Mouse (Mus musculus) lung, embryonic 15.5 days (tissue): ENCODE results near the gene Macf1. TPM values are rescaled to one million over a fixed set of nuclear protein-coding genes. Genes with fewer than 3 reads are reported as not detected.

Source experiments
- ATAC-seq: fragments of 200-750 bp; cut with Nextera tagmentation; 2 replicates; pipeline ENCODE4 v1.8.0; 2017; ENCODE audit warnings: moderate number of reproducible peaks, borderline replicate concordance; ENCODE audit not compliant: low FRiP score, low TSS enrichment; ENCODE audit errors: extremely low read depth
- H3K27ac ChIP-seq: fragments of 300-500 bp; sonication (generic); 2 replicates; pipeline ENCODE4 v1.5.1; 2015; ENCODE audit warnings: moderate library complexity, mild to moderate bottlenecking, inconsistent platforms
- H3K27me3 ChIP-seq: fragments of 300-500 bp; sonication (generic); 2 replicates; pipeline ENCODE4 v1.6.1; 2015; ENCODE audit warnings: inconsistent platforms
- H3K36me3 ChIP-seq: fragments of 300-500 bp; sonication (generic); 2 replicates; pipeline ENCODE4 v1.6.1; 2015; ENCODE audit warnings: inconsistent platforms
- H3K4me1 ChIP-seq: fragments of 300-500 bp; sonication (generic); 2 replicates; pipeline ENCODE4 v1.6.1; 2015; ENCODE audit warnings: inconsistent platforms
- H3K4me2 ChIP-seq: fragments of 300-500 bp; sonication (generic); 2 replicates; pipeline ENCODE4 v1.6.1; 2015; ENCODE audit warnings: inconsistent platforms, mild to moderate bottlenecking, moderate library complexity
- H3K4me3 ChIP-seq: fragments of 300-500 bp; sonication (generic); 2 replicates; pipeline ENCODE4 v1.5.1; 2015; ENCODE audit warnings: mild to moderate bottlenecking, inconsistent platforms
- H3K9ac ChIP-seq: fragments of 300-500 bp; sonication (generic); 2 replicates; pipeline ENCODE4 v1.6.1; 2015; ENCODE audit warnings: inconsistent platforms
- H3K9me3 ChIP-seq: fragments of 300-500 bp; sonication (generic); 2 replicates; pipeline ENCODE4 v1.6.1; 2016; ENCODE audit warnings: inconsistent platforms
- WGBS: fragments of 180-500 bp; shearing (Covaris S2); methylation state at CpG from one replicate; pipeline ENCODE4 v1.1.7; 2015; 5-methylcytosine and 5-hydroxymethylcytosine counted together
- polyA plus RNA-seq: library from polyadenylated mRNA; unstranded; fragments of >200 nt; fragmentation: Nextera tagmentation; extraction: Ambion mirVana; gene quantifications from 2 replicates; pipeline ENCODE4 v1.2.1, GENCODE M21; 2015

Gene Macf1
- polyA plus RNA-seq, 1 experiment from 2014 or later: 73.1 TPM

DNA sequence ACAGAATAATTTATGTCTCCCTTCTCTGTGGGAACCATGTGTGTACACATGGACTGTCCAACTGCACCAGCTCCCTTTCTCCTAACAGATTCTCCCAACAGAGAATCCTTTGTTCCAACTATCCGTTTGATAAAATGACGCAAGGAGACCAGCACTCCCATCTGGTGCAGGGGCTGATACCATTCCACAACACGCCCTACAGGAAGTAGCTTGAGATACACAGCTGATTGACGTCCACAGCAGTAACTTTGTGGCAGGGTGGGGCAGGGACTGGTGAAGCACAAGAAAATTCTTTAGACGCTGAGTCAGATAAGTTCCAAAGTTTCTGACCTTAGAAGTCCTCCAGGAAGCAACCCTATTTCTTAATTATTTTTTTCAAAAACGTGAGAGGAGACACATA lies 261.3 kb downstream of the Macf1 start:
- WGBS: 31% methylated on average over 6 of the region's 6 CpGs
- H3K4me1 ChIP-seq: peaks cover 30% of the 10 kb centered on the region
- H3K9me3 ChIP-seq: no peaks in the 10 kb centered on the region
- H3K4me3 ChIP-seq: no peak overlapping the region
- H3K27ac ChIP-seq: no peak overlapping the region
- H3K27me3 ChIP-seq: no peaks in the 10 kb centered on the region
- no peak overlapping the region for H3K4me2 ChIP-seq
- H3K36me3 ChIP-seq: no peaks in the 10 kb centered on the region
- H3K9ac ChIP-seq: no peak overlapping the region
- no peak for ATAC-seq

GRCm38 (mm10) chr4:123418032-123418431 lies 266.1 kb downstream of the Macf1 start:
- H3K36me3 ChIP-seq: no peaks in the 10 kb centered on the region
- no peak for ATAC-seq

GRCm38 (mm10) chr4:123417478-123417877 lies 266.7 kb downstream of the Macf1 start:
- no peak overlapping the region for H3K4me2 ChIP-seq
- ATAC-seq: no peak
- no peaks in the 10 kb centered on the region for H3K27me3 ChIP-seq
- no peak overlapping the region for H3K27ac ChIP-seq
- peaks cover 23% of the 10 kb centered on the region for H3K4me1 ChIP-seq
- H3K9me3 ChIP-seq: no peaks in the 10 kb centered on the region
- H3K9ac ChIP-seq: no peak overlapping the region
- H3K4me3 ChIP-seq: no peak overlapping the region
- H3K36me3 ChIP-seq: no peaks in the 10 kb centered on the region
- WGBS: 70% methylated on average over 1 of the region's 3 CpGs

More at GRCm38 (mm10) chr4:123418032-123418431, 266.1 kb downstream of the Macf1 start:
- Histone ChIP-seq H3K27me3 (no peaks in the 10 kb centered on the region), H3K27ac (no peak overlapping the region), H3K4me2 (no peak overlapping the region), H3K9me3 (no peaks in the 10 kb centered on the region), H3K4me1 (peaks cover 23% of the 10 kb centered on the region), H3K9ac (no peak overlapping the region), H3K4me3 (no peak overlapping the region)
- 76% methylated on average over 3 of the region's 3 CpGs for WGBS

DNA sequence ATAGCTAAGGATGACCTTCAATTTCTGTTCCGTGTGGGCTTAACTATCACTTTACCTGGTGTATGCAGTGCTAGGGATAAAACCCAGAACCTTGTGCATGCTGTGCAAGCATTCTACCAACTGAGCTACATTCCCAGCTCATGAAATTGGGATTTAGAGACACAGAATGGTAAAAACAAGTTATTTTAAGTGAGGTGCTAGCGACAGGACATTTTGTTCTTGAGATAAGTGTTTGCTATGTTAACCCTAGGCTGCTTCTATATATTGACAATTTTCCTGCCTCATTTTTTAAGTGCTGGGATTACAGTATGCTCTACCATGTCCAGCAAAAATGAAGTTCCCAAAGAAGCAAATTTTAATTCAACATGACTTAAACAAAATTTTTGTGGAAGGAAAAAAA lies 267.3 kb downstream of the Macf1 start:
- no peak overlapping the region for H3K4me3 ChIP-seq
- peaks cover 24% of the 10 kb centered on the region for H3K4me1 ChIP-seq
- H3K27me3 ChIP-seq: no peaks in the 10 kb centered on the region
- H3K27ac ChIP-seq: no peak overlapping the region
- 66% methylated on average over 2 of the region's 2 CpGs for WGBS
- H3K36me3 ChIP-seq: no peaks in the 10 kb centered on the region
- no peak overlapping the region for H3K9ac ChIP-seq
- no peak overlapping the region for H3K4me2 ChIP-seq
- no peaks in the 10 kb centered on the region for H3K9me3 ChIP-seq
- ATAC-seq: no peak

DNA sequence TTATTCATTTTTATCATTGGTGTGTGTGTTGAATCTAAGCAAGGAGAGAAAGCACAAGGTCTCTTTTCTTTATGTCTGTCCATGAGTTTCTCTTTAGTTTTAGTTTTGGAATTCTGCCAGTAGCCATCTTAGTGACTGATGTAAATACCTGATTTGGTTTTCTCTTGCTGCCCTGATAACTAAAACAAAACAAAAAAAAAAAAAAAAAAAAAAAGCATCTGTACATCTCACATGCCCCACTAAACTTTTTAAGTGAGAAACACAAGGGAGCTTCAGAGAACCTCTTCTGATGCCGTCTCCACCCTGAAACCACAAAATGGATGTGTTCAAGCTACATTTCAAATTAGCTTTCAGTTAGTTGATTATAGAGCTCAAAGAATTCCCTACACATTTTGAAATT lies 268.6 kb downstream of the Macf1 start:
- H3K27me3 ChIP-seq: no peaks in the 10 kb centered on the region
- no peak overlapping the region for H3K9ac ChIP-seq
- H3K4me3 ChIP-seq: no peak overlapping the region
- no peaks in the 10 kb centered on the region for H3K9me3 ChIP-seq
- WGBS: 95% methylated on average over 1 of the region's 1 CpGs
- no peak overlapping the region for H3K27ac ChIP-seq
- H3K4me1 ChIP-seq: peaks cover 31% of the 10 kb centered on the region
- no peaks in the 10 kb centered on the region for H3K36me3 ChIP-seq
- ATAC-seq: no peak
- no peak overlapping the region for H3K4me2 ChIP-seq

- Histone ChIP-seq H3K36me3 (peaks cover 4% of the 10 kb centered on the region; the same call in 1 of the 2 replicates), H3K4me1 (peaks cover 48% of the 10 kb centered on the region)
- 18% methylated on average over 2 of the region's 2 CpGs for WGBS
Observed at GRCm38 (mm10) chr4:123413876-123414275, 270.3 kb downstream of the Macf1 start.

GRCm38 (mm10) chr4:123412981-123413380 lies 271.2 kb downstream of the Macf1 start:
- Histone ChIP-seq H3K27ac (peak overlapping the region; percentile 95), H3K9ac (peak overlapping the region; percentile 64; the same call in 1 of the 2 replicates), H3K27me3 (no peaks in the 10 kb centered on the region), H3K36me3 (peaks cover 6% of the 10 kb centered on the region; the same call in 1 of the 2 replicates), H3K9me3 (no peaks in the 10 kb centered on the region), H3K4me3 (0 out of 2 replicates have a peak overlapping the region, but pooled peaks have one; percentile 63), H3K4me1 (peaks cover 56% of the 10 kb centered on the region), H3K4me2 (peak overlapping the region; percentile 91)
- ATAC-seq: no peak
- 27% methylated on average over 2 of the region's 2 CpGs for WGBS

More at GRCm38 (mm10) chr4:123413876-123414275, 270.3 kb downstream of the Macf1 start:
- no peaks in the 10 kb centered on the region for H3K9me3 ChIP-seq
- no peak overlapping the region for H3K4me3 ChIP-seq
- no peak for ATAC-seq
- no peak overlapping the region for H3K4me2 ChIP-seq
- H3K27ac ChIP-seq: peak overlapping the region; percentile 59
- no peaks in the 10 kb centered on the region for H3K27me3 ChIP-seq
- H3K9ac ChIP-seq: no peak overlapping the region

DNA sequence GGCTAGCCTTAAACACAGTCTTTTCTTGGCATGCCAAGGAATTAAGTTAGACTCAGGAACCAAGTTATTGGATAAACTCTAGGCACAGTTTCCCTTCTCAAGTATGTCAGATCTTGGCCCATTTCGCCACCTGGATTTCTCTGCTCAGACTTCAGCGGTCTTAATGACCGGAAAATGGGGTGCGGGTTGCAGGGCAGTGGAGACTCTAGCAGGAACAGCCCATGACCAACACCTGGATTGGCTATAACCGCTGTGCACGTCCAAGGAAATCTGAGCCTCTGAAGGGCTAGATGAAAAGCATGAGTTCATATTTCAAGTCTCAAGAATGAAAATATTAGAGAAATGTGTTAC lies 271.7 kb downstream of the Macf1 start:
- Histone ChIP-seq H3K4me1 (peaks cover 60% of the 10 kb centered on the region), H3K9ac (peak overlapping the region; percentile 64), H3K4me3 (peak overlapping the region; percentile 63), H3K27me3 (no peaks in the 10 kb centered on the region), H3K27ac (peak overlapping the region; percentile 95), H3K9me3 (no peaks in the 10 kb centered on the region), H3K36me3 (peaks cover 7% of the 10 kb centered on the region; the same call in 1 of the 2 replicates), H3K4me2 (peak overlapping the region; percentile 91)
- 0 out of 2 replicates have a peak, but pooled peaks have one; percentile 3 for ATAC-seq
- 4% methylated on average over 6 of the region's 6 CpGs for WGBS

DNA sequence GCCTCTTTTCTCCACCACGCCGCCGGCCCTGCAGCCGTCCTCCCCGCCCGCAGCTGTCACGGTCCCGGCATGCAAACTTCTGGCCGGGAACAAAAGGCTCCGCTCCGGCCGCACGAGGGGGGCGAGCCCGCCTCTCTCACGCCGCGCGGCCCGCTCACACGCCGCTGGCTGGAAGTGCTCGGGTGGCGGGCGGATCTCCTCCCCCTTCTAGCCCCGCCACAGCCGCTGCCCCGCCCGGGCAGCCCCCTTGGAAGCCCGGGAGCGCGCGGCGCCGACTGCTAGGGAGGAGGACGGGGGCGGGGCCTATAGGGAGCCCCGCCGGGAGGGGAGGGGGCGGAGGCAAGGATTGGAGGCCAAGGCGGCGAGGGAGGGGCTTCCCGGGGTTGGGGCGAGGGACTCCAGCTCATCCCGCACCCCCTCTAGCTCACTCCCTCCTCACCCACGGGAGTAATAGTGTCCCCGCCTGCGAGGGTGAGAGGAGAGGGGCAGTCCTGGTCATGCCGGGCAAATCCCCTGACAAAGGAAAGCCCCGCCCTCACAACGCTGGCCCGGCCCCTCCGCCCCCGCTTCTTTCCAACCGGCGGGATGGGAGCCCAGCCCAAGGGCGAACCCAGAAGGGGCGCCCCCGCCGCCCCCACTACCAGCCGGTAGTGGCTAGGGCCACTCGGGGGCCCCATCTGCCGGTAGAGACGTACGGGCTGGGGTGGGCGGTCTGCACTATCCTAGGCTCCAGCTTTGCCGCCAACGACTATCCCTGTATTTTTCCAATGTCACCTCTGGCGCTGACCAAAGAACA lies 272.2 kb downstream of the Macf1 start:
- peak overlapping the region; percentile 63 for H3K4me3 ChIP-seq
- H3K9me3 ChIP-seq: no peaks in the 10 kb centered on the region
- WGBS: under 1% methylated on average over 55 of the region's 69 CpGs
- H3K4me1 ChIP-seq: peaks cover 64% of the 10 kb centered on the region
- H3K36me3 ChIP-seq: peaks cover 10% of the 10 kb centered on the region; the same call in 1 of the 2 replicates
- peak overlapping the region; percentile 95 for H3K27ac ChIP-seq
- H3K9ac ChIP-seq: peak overlapping the region; percentile 64
- peak overlapping the region; percentile 91 for H3K4me2 ChIP-seq
- ATAC-seq: peak; percentile 96
- no peaks in the 10 kb centered on the region for H3K27me3 ChIP-seq

GRCm38 (mm10) chr4:123411006-123411731 lies 273.0 kb downstream of the Macf1 start:
- whole genome bisulfite sequencing: 2% methylated on average over 36 of the region's 36 CpGs
- Histone ChIP-seq H3K9ac (peak overlapping the region; percentile 64), H3K4me1 (peaks cover 71% of the 10 kb centered on the region), H3K27me3 (no peaks in the 10 kb centered on the region), H3K36me3 (peaks cover 10% of the 10 kb centered on the region; the same call in 1 of the 2 replicates), H3K4me2 (peak overlapping the region; percentile 91), H3K9me3 (no peaks in the 10 kb centered on the region), H3K4me3 (peak overlapping the region; percentile 63), H3K27ac (peak overlapping the region; percentile 95)
- peak; percentile 15; the same call in 1 of the 2 replicates for ATAC-seq

GRCm38 (mm10) chr4:123409752-123410151 lies 274.4 kb downstream of the Macf1 start:
- Histone ChIP-seq H3K4me1 (peaks cover 84% of the 10 kb centered on the region), H3K27ac (no peak overlapping the region), H3K36me3 (peaks cover 10% of the 10 kb centered on the region; the same call in 1 of the 2 replicates), H3K4me3 (no peak overlapping the region), H3K9ac (no peak overlapping the region), H3K4me2 (peak overlapping the region; percentile 91; the same call in 1 of the 2 replicates), H3K27me3 (no peaks in the 10 kb centered on the region), H3K9me3 (no peaks in the 10 kb centered on the region)
- ATAC-seq: no peak
- WGBS: 28% methylated on average over 1 of the region's 1 CpGs
